Mouse (Mus musculus) lung, postnatal 0 days (tissue): Measurements from ENCODE around the gene Hrh2.

Source experiments
- CTCF ChIP-seq: IDR thresholded peaks from 2 replicates; pipeline ENCODE4 v1.5.1; 2016; ENCODE audit warnings: antibody characterized with exemption, mild to moderate bottlenecking
- EP300 ChIP-seq: IDR thresholded peaks from 2 replicates; pipeline ENCODE4 v1.6.1; 2016; ENCODE audit warnings: antibody characterized with exemption, mild to moderate bottlenecking, control low read depth

DNA sequence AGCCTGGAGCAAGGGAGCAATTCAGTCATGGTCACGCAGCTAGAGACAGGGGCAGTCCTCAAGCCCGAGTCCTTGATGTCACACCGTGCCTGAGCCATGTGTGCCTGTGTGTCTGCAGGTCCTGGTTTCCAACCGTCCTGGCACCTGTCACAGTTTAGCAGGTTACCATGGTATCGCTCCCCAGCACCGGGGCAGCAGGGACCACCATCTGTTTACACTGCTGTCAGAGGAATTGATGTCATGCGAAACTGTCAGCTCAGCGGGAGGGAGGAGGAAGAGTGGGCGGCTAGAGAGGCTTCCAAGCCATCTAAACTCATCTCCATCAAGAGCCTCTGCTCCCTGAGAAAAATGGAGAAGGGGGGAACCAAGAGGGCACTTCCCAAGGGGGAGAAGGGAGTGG is 74.5 kb downstream of the Hrh2 start:
- no peak for TF ChIP-seq CTCF
- TF ChIP-seq EP300 = no peak
